Mouse (Mus musculus) ES-Bruce4 (cell line): ENCODE measurements around the gene Thap8.

Experiments used
- CTCF ChIP-seq: IDR thresholded peaks from one replicate; pipeline ENCODE4 v1.8.1; 2011; ENCODE audit warnings: low read depth, low read length
- EP300 ChIP-seq: IDR thresholded peaks from 2 replicates; pipeline ENCODE4 v1.6.1; 2011; ENCODE audit warnings: low read depth, low read length; ENCODE audit not compliant: insufficient read depth

DNA sequence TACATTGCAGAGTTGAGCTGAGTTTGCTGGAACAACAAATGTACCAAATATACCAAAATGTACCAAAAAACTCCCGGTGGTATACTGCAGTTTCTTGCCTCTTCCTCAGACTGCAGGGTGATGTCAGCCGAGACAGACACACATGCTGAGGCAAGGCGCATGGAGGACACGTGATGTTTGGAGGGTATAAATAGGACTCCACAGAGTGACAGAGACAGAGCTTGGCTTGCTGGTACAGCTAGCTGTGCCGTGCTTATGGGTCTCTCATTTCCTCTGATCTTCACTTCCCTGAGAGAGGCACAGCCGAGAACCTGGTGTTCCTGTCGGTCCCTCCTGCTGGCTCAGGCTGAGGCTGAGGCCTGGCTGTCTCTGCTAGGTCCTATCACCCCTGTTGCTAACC, 2.8 kb downstream of the Thap8 start:
- no peak for TF ChIP-seq CTCF
- TF ChIP-seq EP300 = no peak
